Mouse (Mus musculus): ENCODE measurements around the gene Tceanc2. TPM values are rescaled to one million over a fixed set of nuclear protein-coding genes. Genes with fewer than 3 reads are reported as not detected.

Tceanc2 gene
- total and polyA plus RNA-seq, 3 experiments: 16.5 to 34.8 (median 24.8) TPM

- H3K27me3 ChIP-seq (replicated peaks): no peaks in the 10 kb centered on the region
- no peak overlapping the region for H3K9ac ChIP-seq (ENCODE audit: insufficient read depth, low read depth)
- peaks cover 0 to 9% of the 10 kb centered on the region in 2 experiments for H3K36me3 ChIP-seq (replicated peaks in 1 of 2; ENCODE audit: control insufficient read depth in 1 of 2, insufficient read depth in 1 of 2, low read length in 1 of 2)
- H3K4me2 ChIP-seq (ENCODE audit: insufficient read depth, low read depth, poor library complexity, severe bottlenecking): no peak overlapping the region
- dilution Hi-C loops (cut with MboI; ENCODE audit: extremely low pct_ligation_motif_present, extremely low pct_unique_long_range_greater_than_20kb, low sequenced_read_pairs) (no loop called here), in situ Hi-C loops (cut with MboI; ENCODE audit: low pct_ligation_motif_present, low pct_unique_long_range_greater_than_20kb, low sequenced_read_pairs) (no loop called here)
- no peaks in the 10 kb centered on the region for H3K9me3 ChIP-seq (replicated peaks; ENCODE audit: low read length)
- no peak for DNase-seq (ENCODE audit: extremely low read depth)
- no peak overlapping the region for H3K27ac ChIP-seq (ENCODE audit: insufficient read depth, low read depth)
- no peaks in the 10 kb centered on the region for H3K79me2 ChIP-seq (replicated peaks; ENCODE audit: control insufficient read depth, extremely low read depth, insufficient read depth, poor library complexity, severe bottlenecking)
- H3K4me3 ChIP-seq (replicated peaks in 1 of 3; ENCODE audit: low read depth in 2 of 3, low read length in 2 of 3, poor library complexity in 1 of 3): no peak overlapping the region
- H3K4me1 ChIP-seq (ENCODE audit: control insufficient read depth in 1 of 2, insufficient read depth in 2 of 2): peaks cover 8 to 16% of the 10 kb centered on the region in 2 experiments
- no peak for TF ChIP-seq TBP (conservative IDR thresholded peaks at IDR 0.05; ENCODE audit: low read depth, low read length)
- no peak for TF ChIP-seq JUND (conservative IDR thresholded peaks at IDR 0.05; ENCODE audit: low read depth, low read length)
- TF ChIP-seq CTCF (conservative IDR thresholded peaks at IDR 0.05 in 1 of 2, IDR thresholded peaks at IDR 0.05 in 1 of 2; ENCODE audit: low read depth in 2 of 2, low read length in 2 of 2): peak in 1 of 2 experiments; percentile 12; a peak in 1 of 4 replicates
Observed at GRCm38 (mm10) chr4:107217574-107217973, 38.7 kb upstream of the Tceanc2 start.

- dilution Hi-C loops (cut with MboI; ENCODE audit: extremely low pct_ligation_motif_present, extremely low pct_unique_long_range_greater_than_20kb, low sequenced_read_pairs): no loop called here
- Histone ChIP-seq H3K27me3 (replicated peaks) (no peaks in the 10 kb centered on the region), H3K9me3 (replicated peaks; ENCODE audit: low read length) (no peaks in the 10 kb centered on the region), H3K4me2 (ENCODE audit: insufficient read depth, low read depth, poor library complexity, severe bottlenecking) (no peak overlapping the region), H3K27ac (ENCODE audit: insufficient read depth, low read depth) (no peak overlapping the region), H3K4me3 (replicated peaks in 1 of 3; ENCODE audit: low read depth in 2 of 3, low read length in 2 of 3, poor library complexity in 1 of 3) (peak overlapping the region in 1 of 3 experiments; percentile 29), H3K9ac (ENCODE audit: insufficient read depth, low read depth) (no peak overlapping the region), H3K4me1 (ENCODE audit: control insufficient read depth in 1 of 2, insufficient read depth in 2 of 2) (peaks cover 8 to 16% of the 10 kb centered on the region in 2 experiments), H3K79me2 (replicated peaks; ENCODE audit: control insufficient read depth, extremely low read depth, insufficient read depth, poor library complexity, severe bottlenecking) (no peaks in the 10 kb centered on the region), H3K36me3 (replicated peaks in 1 of 2; ENCODE audit: control insufficient read depth in 1 of 2, insufficient read depth in 1 of 2, low read length in 1 of 2) (peaks cover 5 to 22% of the 10 kb centered on the region in 2 experiments)
- peak; percentile 29 for DNase-seq (ENCODE audit: extremely low read depth)
- peak in 1 of 2 experiments; percentile 29; a peak in 1 of 4 replicates for TF ChIP-seq CTCF (conservative IDR thresholded peaks at IDR 0.05 in 1 of 2, IDR thresholded peaks at IDR 0.05 in 1 of 2; ENCODE audit: low read depth in 2 of 2, low read length in 2 of 2)
- no peak for TF ChIP-seq MXI1 (IDR thresholded peaks at IDR 0.05; ENCODE audit: low read depth, low read length)
- no peak for TF ChIP-seq HCFC1 (IDR thresholded peaks at IDR 0.05; ENCODE audit: low read depth, low read length)
- peak; percentile 52; the same call in 1 of the 2 replicates for TF ChIP-seq BHLHE40 (IDR thresholded peaks at IDR 0.05; ENCODE audit: low read depth, low read length)
- TF ChIP-seq NRF1 (IDR thresholded peaks at IDR 0.05; ENCODE audit: low read depth, low read length): no peak
- TF ChIP-seq MYC (IDR thresholded peaks at IDR 0.05; ENCODE audit: low read depth, low read length): no peak
- peak; percentile 20; the same call in 1 of the 2 replicates for TF ChIP-seq SMC3 (IDR thresholded peaks at IDR 0.05; ENCODE audit: low read depth, low read length)
- no peak for TF ChIP-seq CHD2 (IDR thresholded peaks at IDR 0.05; ENCODE audit: low read length)
- no peak for TF ChIP-seq TCF12 (IDR thresholded peaks at IDR 0.05; ENCODE audit: low read depth, low read length)
- TF ChIP-seq PAX5 (IDR thresholded peaks at IDR 0.05; ENCODE audit: low read length): no peak
- no peak for TF ChIP-seq MAFK (IDR thresholded peaks at IDR 0.05; ENCODE audit: insufficient replicate concordance, low read length)
- TF ChIP-seq UBTF (IDR thresholded peaks at IDR 0.05; ENCODE audit: low read depth, low read length): no peak
- TF ChIP-seq ZC3H11A (IDR thresholded peaks at IDR 0.05; ENCODE audit: low read depth, low read length): no peak
- TF ChIP-seq RAD21 (IDR thresholded peaks at IDR 0.05; ENCODE audit: low read depth, low read length): no peak
- no peak for TF ChIP-seq GABPA (IDR thresholded peaks at IDR 0.05; ENCODE audit: insufficient replicate concordance, low read depth, low read length)
- no peak for TF ChIP-seq IRF4 (IDR thresholded peaks at IDR 0.05; ENCODE audit: low read depth, low read length)
- no peak for TF ChIP-seq MAZ (IDR thresholded peaks at IDR 0.05; ENCODE audit: low read depth, low read length)
- no peak for TF ChIP-seq ZMIZ1 (IDR thresholded peaks at IDR 0.05; ENCODE audit: low read depth, low read length)
- no peak for TF ChIP-seq USF1 (IDR thresholded peaks at IDR 0.05; ENCODE audit: low read depth, low read length)
- no peak for TF ChIP-seq MEF2A (IDR thresholded peaks at IDR 0.05; ENCODE audit: borderline replicate concordance, low read depth, low read length)
- TF ChIP-seq EP300 (IDR thresholded peaks at IDR 0.05; ENCODE audit: low read length): no peak
- TF ChIP-seq ETS1 (conservative IDR thresholded peaks at IDR 0.05; ENCODE audit: low read depth, low read length): no peak
- no peak for TF ChIP-seq RCOR1 (conservative IDR thresholded peaks at IDR 0.05; ENCODE audit: low read depth, low read length)
- in situ Hi-C loops (cut with MboI; ENCODE audit: low pct_ligation_motif_present, low pct_unique_long_range_greater_than_20kb, low sequenced_read_pairs): no loop called here
Observed at GRCm38 (mm10) chr4:107213279-107214011, 34.5 kb upstream of the Tceanc2 start.

Data from CH12.LX (cell line).